Mouse (Mus musculus) heart, embryonic 10.5 days (tissue): ENCODE measurements around the gene Plvap. TPM values are rescaled to one million over a fixed set of nuclear protein-coding genes. Genes with fewer than 3 reads are reported as not detected.

Experiments
- DNase-seq: peaks from one replicate; pipeline ENCODE4 v3.0.0-alpha.2; 2017; ENCODE audit warnings: low spot score
- H3K27ac ChIP-seq: fragments of 300-500 bp; sonication (generic); 2 replicates; pipeline ENCODE4 v1.5.1; 2016; ENCODE audit warnings: mild to moderate bottlenecking
- H3K27me3 ChIP-seq: fragments of 300-500 bp; sonication (generic); 2 replicates; pipeline ENCODE4 v1.6.1; 2016; ENCODE audit warnings: mild to moderate bottlenecking; ENCODE audit not compliant: poor library complexity, insufficient read depth, severe bottlenecking
- H3K36me3 ChIP-seq: fragments of 300-500 bp; sonication (generic); 2 replicates; pipeline ENCODE4 v1.6.1; 2016; ENCODE audit warnings: mild to moderate bottlenecking, moderate library complexity
- H3K4me1 ChIP-seq: fragments of 300-500 bp; sonication (generic); 2 replicates; pipeline ENCODE4 v1.6.1; 2016; ENCODE audit warnings: mild to moderate bottlenecking
- H3K4me3 ChIP-seq: fragments of 300-500 bp; sonication (generic); 2 replicates; pipeline ENCODE4 v1.5.1; 2016; ENCODE audit warnings: mild to moderate bottlenecking, moderate library complexity
- H3K9me3 ChIP-seq: fragments of 300-500 bp; sonication (generic); 2 replicates; pipeline ENCODE4 v1.6.1; 2016; ENCODE audit warnings: mild to moderate bottlenecking, moderate library complexity
- WGBS: fragments of 180-500 bp; shearing (Covaris S2); methylation state at CpG from one replicate; pipeline ENCODE4 v1.1.7; 2016; 5-methylcytosine and 5-hydroxymethylcytosine counted together
- polyA plus RNA-seq: library from polyadenylated mRNA; unstranded; fragments of >200 nt; fragmentation: Nextera tagmentation; extraction: Ambion mirVana; gene quantifications from 2 replicates; pipeline ENCODE4 v1.2.1, GENCODE M21; 2016

The Plvap gene
- polyA plus RNA-seq, 1 experiment from 2014 or later: 174 TPM

GRCm38 (mm10) chr8:71497077-71497645 is 14.4 kb downstream of the Plvap start:
- peaks cover 54% of the 10 kb centered on the region for H3K4me1 ChIP-seq
- no peaks in the 10 kb centered on the region for H3K9me3 ChIP-seq
- peaks cover 22% of the 10 kb centered on the region for H3K36me3 ChIP-seq
- no peaks in the 10 kb centered on the region for H3K27me3 ChIP-seq
- no peak overlapping the region for H3K4me3 ChIP-seq
- 93% methylated on average over 1 of the region's 1 CpGs for WGBS
- H3K27ac ChIP-seq: peak overlapping the region; percentile 79; the same call in 1 of the 2 replicates
- no peak for DNase-seq

GRCm38 (mm10) chr8:71496481-71496880 is 15.1 kb downstream of the Plvap start:
- peaks cover 54% of the 10 kb centered on the region for H3K4me1 ChIP-seq
- no peaks in the 10 kb centered on the region for H3K9me3 ChIP-seq
- peaks cover 29% of the 10 kb centered on the region for H3K36me3 ChIP-seq
- peak; percentile 82 for DNase-seq
- H3K27me3 ChIP-seq: no peaks in the 10 kb centered on the region
- H3K4me3 ChIP-seq: no peak overlapping the region
- WGBS: 35% methylated on average over 11 of the region's 11 CpGs
- H3K27ac ChIP-seq: peak overlapping the region; percentile 56; the same call in 1 of the 2 replicates

GRCm38 (mm10) chr8:71495811-71496210 is 15.7 kb downstream of the Plvap start:
- 89% methylated on average over 5 of the region's 5 CpGs for WGBS

GRCm38 (mm10) chr8:71495039-71495438 is 16.5 kb downstream of the Plvap start:
- Histone ChIP-seq H3K4me3 (peak overlapping the region; percentile 24; the same call in 1 of the 2 replicates), H3K27ac (peak overlapping the region; percentile 69; the same call in 1 of the 2 replicates), H3K9me3 (no peaks in the 10 kb centered on the region), H3K36me3 (peaks cover 43% of the 10 kb centered on the region), H3K4me1 (peaks cover 52% of the 10 kb centered on the region), H3K27me3 (no peaks in the 10 kb centered on the region)
- DNase-seq: peak; percentile 83
- 24% methylated on average over 16 of the region's 16 CpGs for WGBS

More at GRCm38 (mm10) chr8:71495811-71496210, 15.7 kb downstream of the Plvap start:
- no peaks in the 10 kb centered on the region for H3K27me3 ChIP-seq
- H3K9me3 ChIP-seq: no peaks in the 10 kb centered on the region
- H3K4me1 ChIP-seq: peaks cover 54% of the 10 kb centered on the region
- H3K4me3 ChIP-seq: no peak overlapping the region
- no peak for DNase-seq
- peak overlapping the region; percentile 56; the same call in 1 of the 2 replicates for H3K27ac ChIP-seq
- peaks cover 36% of the 10 kb centered on the region for H3K36me3 ChIP-seq

- Histone ChIP-seq H3K27ac (peak overlapping the region; percentile 94), H3K36me3 (peaks cover 36% of the 10 kb centered on the region), H3K4me3 (peak overlapping the region; percentile 84), H3K27me3 (0 out of 2 replicates have a peak, but pooled peaks cover 11% of the 10 kb centered on the region), H3K9me3 (no peaks in the 10 kb centered on the region), H3K4me1 (peaks cover 37% of the 10 kb centered on the region)
- under 1% methylated on average over 22 of the region's 22 CpGs for WGBS
- DNase-seq: peak; percentile 93
Observed at GRCm38 (mm10) chr8:71488454-71488853, 23.1 kb downstream of the Plvap start.

- Histone ChIP-seq H3K4me1 (peaks cover 37% of the 10 kb centered on the region), H3K27me3 (peaks cover 17% of the 10 kb centered on the region), H3K36me3 (peaks cover 31% of the 10 kb centered on the region), H3K4me3 (peak within 1 kb of the TSS; percentile 84), H3K9me3 (no peaks in the 10 kb centered on the region), H3K27ac (peak within 1 kb of the TSS; percentile 94)
- under 1% methylated on average over 33 of the region's 33 CpGs for whole genome bisulfite sequencing
- no peak for DNase-seq
Observed at GRCm38 (mm10) chr8:71487691-71488445, 23.7 kb downstream of the Plvap start, which contains the start of gene Gtpbp3. TSS of gene Gtpbp3 (plus strand) at chr8:71488103.

GRCm38 (mm10) chr8:71486136-71486529 is 25.4 kb downstream of the Plvap start:
- Histone ChIP-seq H3K4me1 (peaks cover 37% of the 10 kb centered on the region), H3K9me3 (no peaks in the 10 kb centered on the region), H3K4me3 (peak overlapping the region; percentile 75), H3K36me3 (peaks cover 20% of the 10 kb centered on the region), H3K27me3 (peaks cover 34% of the 10 kb centered on the region), H3K27ac (peak overlapping the region; percentile 92)
- 30% methylated on average over 7 of the region's 7 CpGs for WGBS
- DNase-seq: no peak

- H3K27ac ChIP-seq: peak within 1 kb of the TSS; percentile 92
- H3K36me3 ChIP-seq: peaks cover 20% of the 10 kb centered on the region
- no peaks in the 10 kb centered on the region for H3K9me3 ChIP-seq
- peaks cover 41% of the 10 kb centered on the region for H3K27me3 ChIP-seq
- H3K4me1 ChIP-seq: peaks cover 43% of the 10 kb centered on the region
- 5% methylated on average over 58 of the region's 58 CpGs for WGBS
- peak; percentile 94 for DNase-seq
- peak within 1 kb of the TSS; percentile 75 for H3K4me3 ChIP-seq
Observed at GRCm38 (mm10) chr8:71485142-71486135, 26.1 kb downstream of the Plvap start, which contains the start of gene Ano8. TSS of gene Ano8 (minus strand) at chr8:71485963.

- H3K4me3 ChIP-seq: peak overlapping the region; percentile 75; the same call in 1 of the 2 replicates
- DNase-seq: no peak
- peaks cover 48% of the 10 kb centered on the region for H3K27me3 ChIP-seq
- H3K4me1 ChIP-seq: peaks cover 38% of the 10 kb centered on the region
- no peak overlapping the region for H3K27ac ChIP-seq
- 85% methylated on average over 19 of the region's 19 CpGs for WGBS
- H3K36me3 ChIP-seq: peaks cover 14% of the 10 kb centered on the region
- no peaks in the 10 kb centered on the region for H3K9me3 ChIP-seq
Observed at GRCm38 (mm10) chr8:71484736-71485135, 26.8 kb downstream of the Plvap start.

GRCm38 (mm10) chr8:71483932-71484331 is 27.6 kb downstream of the Plvap start:
- DNase-seq: no peak
- WGBS: 35% methylated on average over 8 of the region's 8 CpGs
- peaks cover 18% of the 10 kb centered on the region for H3K36me3 ChIP-seq
- H3K9me3 ChIP-seq: no peaks in the 10 kb centered on the region
- peaks cover 30% of the 10 kb centered on the region for H3K4me1 ChIP-seq
- H3K27ac ChIP-seq: no peak overlapping the region
- peaks cover 54% of the 10 kb centered on the region for H3K27me3 ChIP-seq
- no peak overlapping the region for H3K4me3 ChIP-seq

- no peak overlapping the region for H3K27ac ChIP-seq
- no peaks in the 10 kb centered on the region for H3K9me3 ChIP-seq
- H3K27me3 ChIP-seq: peaks cover 57% of the 10 kb centered on the region
- no peak overlapping the region for H3K4me3 ChIP-seq
- DNase-seq: no peak
- peaks cover 30% of the 10 kb centered on the region for H3K4me1 ChIP-seq
- 83% methylated on average over 11 of the region's 11 CpGs for WGBS
- H3K36me3 ChIP-seq: peaks cover 42% of the 10 kb centered on the region
Observed at GRCm38 (mm10) chr8:71478943-71479342, 32.6 kb downstream of the Plvap start.

- 37% methylated on average over 14 of the region's 14 CpGs for WGBS
- Histone ChIP-seq H3K27ac (peak overlapping the region; percentile 90; the same call in 1 of the 2 replicates), H3K36me3 (peaks cover 57% of the 10 kb centered on the region), H3K4me1 (peaks cover 30% of the 10 kb centered on the region), H3K27me3 (peaks cover 45% of the 10 kb centered on the region), H3K4me3 (peak overlapping the region; percentile 74), H3K9me3 (no peaks in the 10 kb centered on the region)
- no peak for DNase-seq
Observed at GRCm38 (mm10) chr8:71477196-71477845, 34.2 kb downstream of the Plvap start.
